Mouse (Mus musculus) myocyte (in vitro differentiated cells): Measurements from ENCODE around the gene A830005F24Rik. TPM values are rescaled to one million over a fixed set of nuclear protein-coding genes. Genes with fewer than 3 reads are reported as not detected.
"Not testable (repeated sequence)": the region's sequence is repeated elsewhere in the genome, so short reads cannot be mapped to it uniquely, and the experiment has no call there.

Experiments
- H3K27me3 ChIP-seq: one replicate; pipeline ENCODE4 v1.6.1; 2011; ENCODE audit not compliant: control insufficient read depth, insufficient read depth, insufficient read length
- H3K36me3 ChIP-seq: one replicate; pipeline ENCODE4 v1.6.1; 2011; ENCODE audit not compliant: control insufficient read depth, insufficient read depth
- H3K4me2 ChIP-seq: one replicate; pipeline ENCODE4 v1.6.1; 2011; ENCODE audit warnings: low read depth, control low read depth
- H3K4me3 ChIP-seq: one replicate; pipeline ENCODE4 v1.5.1; 2011; ENCODE audit warnings: mild to moderate bottlenecking, control low read depth, moderate library complexity
- H3K79me2 ChIP-seq: one replicate; pipeline ENCODE4 v1.6.1; 2011; ENCODE audit not compliant: control insufficient read depth, insufficient read depth
- H3ac ChIP-seq: one replicate; pipeline ENCODE4 v1.6.1; 2011; ENCODE audit not compliant: control insufficient read depth, insufficient read length
- CEBPB ChIP-seq: IDR thresholded peaks from 2 replicates; pipeline ENCODE4 v1.6.1; 2011; ENCODE audit warnings: mild to moderate bottlenecking, moderate library complexity; ENCODE audit not compliant: poor library complexity, insufficient read depth, severe bottlenecking
- E2F4 ChIP-seq: IDR thresholded peaks from one replicate; pipeline ENCODE4 v1.6.1; 2011; ENCODE audit warnings: mild to moderate bottlenecking, control low read depth, moderate library complexity; ENCODE audit not compliant: insufficient read depth
- MAX ChIP-seq: IDR thresholded peaks from one replicate; pipeline ENCODE4 v1.6.1; 2011; ENCODE audit warnings: low read depth, mild to moderate bottlenecking, control low read depth
- MYOD1 ChIP-seq, 3 experiments: IDR thresholded peaks; one replicate each; pipeline ENCODE4 v1.6.1; 2011; ENCODE audit warnings: control low read depth in 2 of 3, low read depth in 2 of 3, mild to moderate bottlenecking in 2 of 3, moderate library complexity in 1 of 3; ENCODE audit not compliant: insufficient read length in 2 of 3, control insufficient read depth in 1 of 3
- MYOG ChIP-seq, 3 experiments: IDR thresholded peaks; one replicate each; pipeline ENCODE4 v1.6.1; 2011; ENCODE audit warnings: control low read depth in 2 of 3, low read depth in 2 of 3, mild to moderate bottlenecking in 2 of 3; ENCODE audit not compliant: insufficient read length in 2 of 3, control insufficient read depth in 1 of 3, insufficient read depth in 1 of 3
- POLR2A ChIP-seq: IDR thresholded peaks from one replicate; pipeline ENCODE4 v1.6.1; 2011; ENCODE audit warnings: low read depth, mild to moderate bottlenecking, control low read depth, moderate library complexity; ENCODE audit not compliant: insufficient read length
- POLR2AphosphoS2 ChIP-seq: IDR thresholded peaks from one replicate; pipeline ENCODE4 v1.6.1; 2011; ENCODE audit warnings: low read depth, control low read depth; ENCODE audit not compliant: insufficient read length
- REST ChIP-seq: IDR thresholded peaks from one replicate; pipeline ENCODE4 v1.6.1; 2011; ENCODE audit warnings: mild to moderate bottlenecking, control low read depth, moderate library complexity; ENCODE audit not compliant: insufficient read depth, insufficient read length
- SRF ChIP-seq: IDR thresholded peaks from one replicate; pipeline ENCODE4 v1.6.1; 2011; ENCODE audit warnings: low read depth; ENCODE audit not compliant: control insufficient read depth, insufficient read length
- TCF12 ChIP-seq: IDR thresholded peaks from one replicate; pipeline ENCODE4 v1.6.1; 2011; ENCODE audit warnings: mild to moderate bottlenecking, control low read depth; ENCODE audit not compliant: poor library complexity, insufficient read depth, severe bottlenecking
- TCF3 ChIP-seq: IDR thresholded peaks from one replicate; pipeline ENCODE4 v1.6.1; 2011; ENCODE audit warnings: low read depth, control low read depth; ENCODE audit not compliant: insufficient read length
- USF1 ChIP-seq: IDR thresholded peaks from one replicate; pipeline ENCODE4 v1.6.1; 2011; ENCODE audit warnings: low read depth, mild to moderate bottlenecking, control low read depth, moderate library complexity
- polyA plus RNA-seq: library from polyadenylated mRNA; unstranded; fragments of >200 nt; fragmentation: generic; extraction: Trizol; gene quantifications from one replicate; pipeline ENCODE4 v1.2.1, GENCODE M21; 2012; ENCODE audit warnings: missing spikeins

A830005F24Rik gene
- polyA plus RNA-seq, 1 experiment = 0.49 TPM

DNA sequence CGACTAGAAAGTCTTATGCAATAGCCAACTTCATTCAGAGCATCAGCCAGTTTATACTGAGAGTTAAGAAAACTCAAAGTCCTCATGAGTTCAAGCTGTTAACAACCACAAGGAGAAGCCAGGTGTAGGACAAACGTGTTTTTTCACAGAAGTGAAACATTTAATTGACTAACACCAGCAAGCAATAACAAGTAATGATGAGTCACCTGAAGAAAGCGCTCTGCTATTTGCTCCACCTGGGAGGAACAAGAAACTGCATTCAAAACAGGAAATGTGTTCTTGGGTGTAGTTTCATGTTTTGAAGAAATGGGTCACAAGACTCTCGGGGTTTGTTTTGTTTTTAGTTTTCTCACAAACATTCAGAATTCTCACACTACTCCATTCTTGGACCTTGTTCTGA, 2.5 kb downstream of the A830005F24Rik start:
- H3K4me3 ChIP-seq = no peak overlapping the region
- no peak overlapping the region for H3ac ChIP-seq
- no peak for TF ChIP-seq POLR2AphosphoS2
- no peak for TF ChIP-seq TCF12
- TF ChIP-seq MYOD1 (IDR thresholded peaks at IDR 0.05; ENCODE audit: control insufficient read depth in 1 of 3, insufficient read length in 2 of 3, low read depth in 2 of 3) = no peak
- TF ChIP-seq SRF = no peak
- TF ChIP-seq USF1 = no peak
- no peak for TF ChIP-seq TCF3
- TF ChIP-seq MYOG (IDR thresholded peaks at IDR 0.05; ENCODE audit: control insufficient read depth in 1 of 3, insufficient read depth in 1 of 3, insufficient read length in 2 of 3, low read depth in 2 of 3) = no peak
- no peak for TF ChIP-seq CEBPB
- no peak for TF ChIP-seq REST
- no peak for TF ChIP-seq MAX
- TF ChIP-seq E2F4 = no peak
- no peak for TF ChIP-seq POLR2A
- H3K79me2 ChIP-seq = no peaks in the 10 kb centered on the region
- H3K4me2 ChIP-seq = no peak overlapping the region
- no peaks in the 10 kb centered on the region for H3K27me3 ChIP-seq
- no peaks in the 10 kb centered on the region for H3K36me3 ChIP-seq

DNA sequence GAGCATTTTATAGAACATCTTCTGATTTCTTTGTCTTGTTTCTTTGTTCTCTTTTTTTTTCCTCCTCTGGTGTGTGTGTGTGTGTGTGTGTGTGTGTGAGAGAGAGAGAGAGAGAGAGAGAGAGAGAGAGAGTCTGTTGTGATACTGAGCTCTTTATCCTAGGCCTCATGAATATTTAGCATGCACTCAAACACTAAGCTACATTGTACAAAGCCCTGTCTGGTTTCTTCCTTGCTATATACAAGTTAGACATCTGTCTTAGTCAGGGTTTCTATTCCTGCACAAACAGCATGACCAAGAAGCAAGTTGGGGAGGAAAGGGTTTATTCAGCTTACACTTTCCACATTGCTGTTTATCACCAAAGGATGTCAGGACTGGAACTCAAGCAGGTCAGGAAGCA, 5.8 kb downstream of the A830005F24Rik start:
- H3K36me3 ChIP-seq, H3K79me2 ChIP-seq, H3K27me3 ChIP-seq, H3K4me2 ChIP-seq, H3K4me3 ChIP-seq, H3ac ChIP-seq: not testable (repeated sequence)

DNA sequence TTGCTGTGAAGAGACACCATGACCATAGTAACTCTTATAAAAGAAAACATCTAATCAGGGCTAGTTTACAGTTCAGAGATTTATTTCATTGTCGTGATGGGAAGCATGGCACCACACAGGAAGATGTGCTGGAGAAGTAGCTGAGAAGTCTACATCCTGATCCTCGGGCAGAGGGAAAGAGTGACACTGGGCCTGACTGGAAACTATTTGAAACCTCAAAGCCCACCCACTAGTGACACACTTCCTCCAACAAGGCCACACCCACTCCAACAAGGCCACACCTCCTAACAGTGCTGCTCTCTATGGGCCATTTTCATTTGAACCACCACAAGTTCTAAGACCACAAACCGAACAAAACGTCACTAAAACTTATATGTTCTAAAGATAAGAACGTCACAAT, 12.4 kb downstream of the A830005F24Rik start:
- Histone ChIP-seq H3K4me2 (no peak overlapping the region), H3K36me3 (no peaks in the 10 kb centered on the region), H3ac (no peak overlapping the region), H3K27me3 (no peaks in the 10 kb centered on the region), H3K4me3 (no peak overlapping the region), H3K79me2 (no peaks in the 10 kb centered on the region)
- TF ChIP-seq SRF (no peak), MYOG (IDR thresholded peaks at IDR 0.05; ENCODE audit: control insufficient read depth in 1 of 3, insufficient read depth in 1 of 3, insufficient read length in 2 of 3, low read depth in 2 of 3) (no peak), CEBPB (no peak), REST (no peak), POLR2A (no peak), E2F4 (no peak), MYOD1 (IDR thresholded peaks at IDR 0.05; ENCODE audit: control insufficient read depth in 1 of 3, insufficient read length in 2 of 3, low read depth in 2 of 3) (no peak), TCF3 (no peak), USF1 (no peak), POLR2AphosphoS2 (no peak), MAX (no peak), TCF12 (no peak)

DNA sequence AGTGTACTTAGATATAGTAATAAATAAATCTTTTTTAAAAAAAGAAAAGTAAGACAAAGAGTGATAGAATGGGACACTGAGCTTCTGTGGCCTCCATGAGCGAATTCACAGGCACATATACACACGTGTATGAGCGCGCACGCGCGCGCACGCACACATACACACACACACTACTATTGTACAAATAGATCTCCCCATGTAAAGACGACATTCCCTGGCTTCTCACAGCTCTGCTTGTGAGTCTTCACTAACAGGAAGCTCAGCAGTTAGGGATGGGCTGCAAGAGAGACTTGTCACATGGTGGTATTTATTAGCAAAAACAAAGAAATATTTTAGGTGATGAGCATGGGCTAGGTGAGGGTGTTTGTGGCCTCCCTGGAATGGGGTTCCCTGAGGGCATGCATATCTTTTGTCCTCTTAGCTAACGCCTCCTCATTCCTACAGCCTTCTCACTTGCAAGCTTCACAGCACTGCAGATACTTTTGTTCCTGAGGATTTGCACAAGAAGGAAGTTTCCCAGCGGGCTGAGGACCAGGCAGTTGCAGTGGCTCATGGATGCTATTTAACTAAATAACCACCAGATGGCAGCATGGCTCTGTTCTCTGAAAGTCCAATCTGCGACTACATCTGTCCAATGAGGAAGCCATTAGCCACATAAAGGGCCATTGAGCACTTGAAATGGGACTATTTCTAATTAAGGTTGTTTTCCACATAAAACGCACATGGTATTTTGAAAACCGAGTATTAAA, 14.9 kb downstream of the A830005F24Rik start:
- no peak overlapping the region for H3ac ChIP-seq
- H3K79me2 ChIP-seq = peaks cover 2% of the 10 kb centered on the region
- H3K27me3 ChIP-seq = no peaks in the 10 kb centered on the region
- peaks cover 3% of the 10 kb centered on the region for H3K36me3 ChIP-seq
- TF ChIP-seq USF1 (no peak), MYOD1 (IDR thresholded peaks at IDR 0.05; ENCODE audit: control insufficient read depth in 1 of 3, insufficient read length in 2 of 3, low read depth in 2 of 3) (no peak), POLR2AphosphoS2 (no peak), POLR2A (no peak), MAX (no peak), TCF12 (no peak), TCF3 (no peak), REST (no peak)
- H3K4me2 ChIP-seq = no peak overlapping the region
- H3K4me3 ChIP-seq = no peak overlapping the region

DNA sequence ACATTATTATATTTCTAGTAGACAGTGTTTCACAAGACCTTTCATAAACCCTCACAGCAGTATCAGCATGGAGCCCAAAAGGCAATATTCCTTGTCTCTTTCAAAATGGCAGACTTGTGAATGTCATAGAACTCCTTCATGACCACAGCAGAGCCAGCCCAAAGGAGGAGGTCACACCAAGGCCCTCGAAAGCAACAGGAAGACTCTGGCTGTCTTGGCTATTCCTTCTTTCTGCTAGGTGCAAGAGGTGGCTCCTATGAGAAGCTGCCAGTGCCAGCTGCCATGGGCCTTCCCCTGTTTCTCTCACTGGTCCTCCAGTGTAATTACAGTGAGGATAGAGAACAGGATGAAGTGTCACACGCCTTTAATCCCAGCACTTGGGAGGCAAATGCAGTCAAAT, 15.7 kb downstream of the A830005F24Rik start:
- H3K4me2 ChIP-seq = no peak overlapping the region
- peaks cover 10% of the 10 kb centered on the region for H3K36me3 ChIP-seq
- H3ac ChIP-seq = no peak overlapping the region
- H3K79me2 ChIP-seq = peaks cover 9% of the 10 kb centered on the region
- no peak for TF ChIP-seq USF1
- no peak for TF ChIP-seq POLR2AphosphoS2
- TF ChIP-seq POLR2A = no peak
- TF ChIP-seq E2F4 = no peak
- no peak for TF ChIP-seq MYOD1 (IDR thresholded peaks at IDR 0.05; ENCODE audit: control insufficient read depth in 1 of 3, insufficient read length in 2 of 3, low read depth in 2 of 3)
- no peak for TF ChIP-seq SRF
- H3K27me3 ChIP-seq = no peaks in the 10 kb centered on the region
- no peak overlapping the region for H3K4me3 ChIP-seq
